Mouse (Mus musculus): ENCODE data around the gene Gm20696. TPM values are rescaled to one million over a fixed set of nuclear protein-coding genes. Genes with fewer than 3 reads are reported as not detected.

Gene Gm20696
- polyA plus RNA-seq, 1 experiment from 2014 or later = 1.4 TPM

DNA sequence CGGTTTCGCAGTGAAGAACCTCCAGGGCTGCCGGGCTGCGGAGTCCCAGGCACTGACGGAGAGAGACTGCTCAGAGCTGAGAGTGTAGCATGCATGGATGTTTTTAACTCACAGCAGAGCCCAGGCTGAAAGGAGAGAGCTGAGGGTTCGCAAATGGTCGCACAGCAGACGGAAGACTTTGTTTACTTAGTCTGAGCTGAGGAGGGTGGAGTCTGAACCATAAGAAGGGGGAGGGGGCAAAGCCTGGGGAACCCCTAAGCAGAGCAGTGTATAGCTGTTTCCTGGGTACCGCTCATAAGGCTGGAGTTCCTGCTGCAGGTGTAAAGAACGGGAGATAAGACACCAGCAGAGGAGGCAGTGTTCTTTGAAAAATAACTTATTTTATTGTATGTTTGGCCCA is 20.3 kb downstream of the Gm20696 start:
- Histone ChIP-seq H3K27ac (replicated peaks) (no peak overlapping the region), H3K27me3 (ENCODE audit: control insufficient read depth, insufficient read depth, low read length) (no peaks in the 10 kb centered on the region), H3K4me1 (replicated peaks; ENCODE audit: control insufficient read depth, insufficient read depth) (no peaks in the 10 kb centered on the region; the same call in 1 of the 2 replicates), H3K36me3 (ENCODE audit: control insufficient read depth, insufficient read depth, low read length) (0 out of 2 replicates have a peak, but pooled peaks cover under 1% of the 10 kb centered on the region), H3K4me3 (ENCODE audit: low read depth, low read length) (0 out of 2 replicates have a peak overlapping the region, but pooled peaks have one; percentile 2), H3K4me2 (replicated peaks; ENCODE audit: low read depth) (peak overlapping the region; percentile 29; the same call in 1 of the 2 replicates), H3K9me3 (ENCODE audit: control insufficient read depth, low read length) (no peaks in the 10 kb centered on the region), H3K9ac (ENCODE audit: low read length) (no peak overlapping the region)
- TF ChIP-seq CTCF (IDR thresholded peaks at IDR 0.05; ENCODE audit: low read depth) (no peak), EP300 (optimal IDR thresholded peaks at IDR 0.05) (no peak)
- no peak for DNase-seq (ENCODE audit: low spot score)
- ATAC-seq (ENCODE audit: low FRiP score, low TSS enrichment) = no peak
- 28% methylated on average over 10 of the region's 10 CpGs for WGBS

DNA sequence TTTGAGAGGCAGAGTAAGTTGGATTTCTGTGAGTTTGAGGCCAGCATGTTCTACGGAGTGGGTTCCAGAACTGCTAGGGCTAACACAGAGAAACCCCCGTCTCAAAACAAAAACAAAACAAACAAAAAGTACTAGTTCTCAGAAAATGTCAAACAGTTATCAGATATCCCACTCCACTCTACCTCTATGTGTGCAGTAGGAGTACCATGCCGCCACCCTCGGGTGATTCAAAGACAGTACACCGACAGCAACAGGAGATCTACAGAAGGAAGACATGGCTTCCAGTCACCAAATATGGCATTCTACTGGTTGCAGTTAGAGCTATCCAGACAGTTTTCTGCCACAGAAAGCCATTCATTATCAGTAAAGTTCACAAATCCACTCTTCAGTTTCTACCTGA is 21.7 kb downstream of the Gm20696 start:
- no peak overlapping the region for H3K4me3 ChIP-seq (ENCODE audit: low read depth, low read length)
- TF ChIP-seq CTCF (IDR thresholded peaks at IDR 0.05; ENCODE audit: low read depth) (peak; percentile 33; the same call in 1 of the 2 replicates), EP300 (optimal IDR thresholded peaks at IDR 0.05) (no peak)
- H3K36me3 ChIP-seq (ENCODE audit: control insufficient read depth, insufficient read depth, low read length) = no peaks in the 10 kb centered on the region
- no peak for ATAC-seq (ENCODE audit: low FRiP score, low TSS enrichment)
- no peaks in the 10 kb centered on the region for H3K9me3 ChIP-seq (ENCODE audit: control insufficient read depth, low read length)
- H3K4me1 ChIP-seq (replicated peaks; ENCODE audit: control insufficient read depth, insufficient read depth) = no peaks in the 10 kb centered on the region; the same call in 1 of the 2 replicates
- no peak overlapping the region for H3K9ac ChIP-seq (ENCODE audit: low read length)
- H3K27ac ChIP-seq (replicated peaks) = no peak overlapping the region
- no peaks in the 10 kb centered on the region for H3K27me3 ChIP-seq (ENCODE audit: control insufficient read depth, insufficient read depth, low read length)
- DNase-seq (ENCODE audit: low spot score) = no peak
- WGBS = 79% methylated on average over 5 of the region's 5 CpGs
- no peak overlapping the region for H3K4me2 ChIP-seq (replicated peaks; ENCODE audit: low read depth)

DNA sequence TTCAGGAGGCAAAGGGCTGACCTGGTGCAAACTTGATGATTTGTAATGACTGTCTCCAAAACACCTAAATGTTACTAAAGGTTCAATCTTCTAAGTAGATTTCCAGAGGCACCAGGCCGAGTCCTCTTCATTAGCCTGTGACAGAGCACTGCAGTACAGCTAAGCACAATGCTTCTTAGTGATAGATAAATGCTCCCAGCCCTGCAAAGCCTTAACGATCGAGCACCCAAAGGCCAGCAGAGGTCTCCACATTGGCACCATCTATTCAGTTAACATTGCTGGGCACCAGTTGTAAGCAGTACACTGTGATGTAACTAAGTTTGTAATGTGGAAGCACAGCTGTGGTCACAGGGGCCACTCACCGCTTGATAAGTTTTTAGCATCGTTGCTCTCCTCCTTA is 22.2 kb downstream of the Gm20696 start:
- TF ChIP-seq EP300 (optimal IDR thresholded peaks at IDR 0.05) = no peak
- TF ChIP-seq CTCF (IDR thresholded peaks at IDR 0.05; ENCODE audit: low read depth) = no peak
- H3K27ac ChIP-seq (replicated peaks) = peak overlapping the region; percentile 30; the same call in 1 of the 2 replicates
- H3K4me1 ChIP-seq (replicated peaks; ENCODE audit: control insufficient read depth, insufficient read depth) = no peaks in the 10 kb centered on the region; the same call in 1 of the 2 replicates
- no peak overlapping the region for H3K4me2 ChIP-seq (replicated peaks; ENCODE audit: low read depth)
- no peaks in the 10 kb centered on the region for H3K27me3 ChIP-seq (ENCODE audit: control insufficient read depth, insufficient read depth, low read length)
- WGBS = 76% methylated on average over 5 of the region's 5 CpGs
- H3K36me3 ChIP-seq (ENCODE audit: control insufficient read depth, insufficient read depth, low read length) = no peaks in the 10 kb centered on the region
- H3K9me3 ChIP-seq (ENCODE audit: control insufficient read depth, low read length) = no peaks in the 10 kb centered on the region
- ATAC-seq (ENCODE audit: low FRiP score, low TSS enrichment) = no peak
- H3K4me3 ChIP-seq (ENCODE audit: low read depth, low read length) = no peak overlapping the region
- no peak overlapping the region for H3K9ac ChIP-seq (ENCODE audit: low read length)
- DNase-seq (ENCODE audit: low spot score) = no peak

DNA sequence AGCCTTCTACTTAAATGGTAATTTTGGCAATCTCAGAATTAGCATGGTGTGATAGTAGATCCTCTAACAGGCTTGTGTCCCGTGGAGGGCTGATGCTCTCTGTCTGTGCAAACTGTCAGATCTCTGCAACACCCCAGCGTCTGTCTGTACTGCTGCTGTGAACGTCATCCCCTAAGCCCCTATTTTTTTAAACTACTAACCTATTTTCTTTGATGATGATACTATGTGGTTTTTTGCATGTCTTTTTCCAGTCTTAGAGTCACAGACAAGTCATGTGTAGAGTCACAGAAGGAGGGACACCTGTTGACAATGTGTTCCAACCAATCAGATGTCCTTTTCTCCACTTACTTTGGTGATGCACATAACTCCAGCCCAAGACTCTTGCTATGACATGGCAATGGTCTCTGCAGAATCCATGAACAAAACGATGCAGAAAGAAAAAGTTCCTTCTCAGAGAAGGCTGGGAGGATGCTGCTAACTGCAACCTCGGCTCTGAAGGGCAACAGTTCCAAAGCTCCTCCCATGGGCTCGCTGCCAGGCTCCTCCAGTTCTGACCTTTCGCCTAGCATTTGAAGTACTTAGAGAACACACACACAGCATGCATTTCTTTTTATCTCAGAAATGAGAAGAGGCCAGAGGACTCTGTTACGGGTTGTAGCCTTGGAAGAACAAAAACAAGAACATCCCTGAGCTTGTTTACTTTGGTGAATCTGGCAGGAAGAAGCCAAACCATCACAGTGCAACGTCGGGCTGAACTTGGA is 23.0 kb downstream of the Gm20696 start:
- WGBS = 33% methylated on average over 10 of the region's 10 CpGs
- Histone ChIP-seq H3K4me3 (ENCODE audit: low read depth, low read length) (no peak overlapping the region), H3K9me3 (ENCODE audit: control insufficient read depth, low read length) (no peaks in the 10 kb centered on the region), H3K27ac (replicated peaks) (peak overlapping the region; percentile 30; the same call in 1 of the 2 replicates), H3K4me2 (replicated peaks; ENCODE audit: low read depth) (no peak overlapping the region), H3K27me3 (ENCODE audit: control insufficient read depth, insufficient read depth, low read length) (no peaks in the 10 kb centered on the region), H3K9ac (ENCODE audit: low read length) (no peak overlapping the region), H3K4me1 (replicated peaks; ENCODE audit: control insufficient read depth, insufficient read depth) (no peaks in the 10 kb centered on the region; the same call in 1 of the 2 replicates), H3K36me3 (ENCODE audit: control insufficient read depth, insufficient read depth, low read length) (no peaks in the 10 kb centered on the region)
- DNase-seq (ENCODE audit: low spot score) (peak; percentile 72), ATAC-seq (ENCODE audit: low FRiP score, low TSS enrichment) (peak; percentile 45; the same call in 1 of the 2 replicates)
- TF ChIP-seq CTCF (IDR thresholded peaks at IDR 0.05; ENCODE audit: low read depth) (no peak), EP300 (optimal IDR thresholded peaks at IDR 0.05) (no peak)

- Histone ChIP-seq H3K36me3 (ENCODE audit: control insufficient read depth, insufficient read depth, low read length) (no peaks in the 10 kb centered on the region), H3K9ac (ENCODE audit: low read length) (no peak overlapping the region), H3K27ac (replicated peaks) (no peak overlapping the region), H3K9me3 (ENCODE audit: control insufficient read depth, low read length) (no peaks in the 10 kb centered on the region), H3K4me2 (replicated peaks; ENCODE audit: low read depth) (no peak overlapping the region), H3K4me3 (ENCODE audit: low read depth, low read length) (no peak overlapping the region), H3K27me3 (ENCODE audit: control insufficient read depth, insufficient read depth, low read length) (no peaks in the 10 kb centered on the region), H3K4me1 (replicated peaks; ENCODE audit: control insufficient read depth, insufficient read depth) (no peaks in the 10 kb centered on the region)
- no peak for TF ChIP-seq EP300 (optimal IDR thresholded peaks at IDR 0.05)
- no peak for TF ChIP-seq CTCF (IDR thresholded peaks at IDR 0.05; ENCODE audit: low read depth)
- WGBS = 59% methylated on average over 4 of the region's 4 CpGs
- no peak for DNase-seq (ENCODE audit: low spot score)
- ATAC-seq (ENCODE audit: low FRiP score, low TSS enrichment) = no peak
Measured at GRCm38 (mm10) chr6:99637456-99637855, 29.1 kb downstream of the Gm20696 start.

- WGBS = 65% methylated on average over 8 of the region's 8 CpGs
- Histone ChIP-seq H3K9me3 (ENCODE audit: control insufficient read depth, low read length) (no peaks in the 10 kb centered on the region), H3K4me3 (ENCODE audit: low read depth, low read length) (no peak overlapping the region), H3K27ac (replicated peaks) (no peak overlapping the region), H3K9ac (ENCODE audit: low read length) (no peak overlapping the region), H3K4me2 (replicated peaks; ENCODE audit: low read depth) (no peak overlapping the region), H3K27me3 (ENCODE audit: control insufficient read depth, insufficient read depth, low read length) (no peaks in the 10 kb centered on the region), H3K36me3 (ENCODE audit: control insufficient read depth, insufficient read depth, low read length) (no peaks in the 10 kb centered on the region), H3K4me1 (replicated peaks; ENCODE audit: control insufficient read depth, insufficient read depth) (no peaks in the 10 kb centered on the region)
- no peak for TF ChIP-seq CTCF (IDR thresholded peaks at IDR 0.05; ENCODE audit: low read depth)
- no peak for TF ChIP-seq EP300 (optimal IDR thresholded peaks at IDR 0.05)
- no peak for DNase-seq (ENCODE audit: low spot score)
- ATAC-seq (ENCODE audit: low FRiP score, low TSS enrichment) = no peak
Measured at GRCm38 (mm10) chr6:99636801-99637200, 29.8 kb downstream of the Gm20696 start.
